Mouse (Mus musculus): ENCODE measurements around the gene Rfxap. TPM values are rescaled to one million over a fixed set of nuclear protein-coding genes. Genes with fewer than 3 reads are reported as not detected.

Gene Rfxap
- polyA plus RNA-seq (2012; rRNA removed): 50.0 and 54.1 TPM in 2 replicates

GRCm38 (mm10) chr3:54807666-54808217, at the start of gene Rfxap:
TSS of gene Rfxap (minus strand) at chr3:54807791.

GRCm38 (mm10) chr3:54755145-54756041, 52.2 kb downstream of the Rfxap start, which contains the start of gene Smad9:
TSS of gene Smad9 (plus strand) at chr3:54755582.

Other genes starting within 250 kb of the Rfxap start
- 127 and 130 TPM in 2 replicates for gene Supt20, start 115.0 kb downstream of the Rfxap start, polyA plus RNA-seq (2012; rRNA removed)
- gene Gm21958, start 93.4 kb downstream of the Rfxap start, polyA plus RNA-seq (2012; rRNA removed): not detected in 2 replicates
- gene Exosc8, start 72.4 kb downstream of the Rfxap start, polyA plus RNA-seq (2012; rRNA removed): 101 and 105 TPM in 2 replicates
- 34.7 and 35.4 TPM in 2 replicates for gene Alg5, start 72.3 kb downstream of the Rfxap start, polyA plus RNA-seq (2012; rRNA removed)
- gene Smad9, start 52.2 kb downstream of the Rfxap start, polyA plus RNA-seq (2012; rRNA removed): 0.79 and 1.8 TPM in 2 replicates
- 4.7 and 4.8 TPM in 2 replicates for gene Sertm1, start 108.1 kb upstream of the Rfxap start, polyA plus RNA-seq (2012; rRNA removed)
- 1.9 and 2.0 TPM in 2 replicates for gene Ccna1, start 247.7 kb upstream of the Rfxap start, polyA plus RNA-seq (2012; rRNA removed)